Mouse (Mus musculus) E14TG2a.4 (cell line): ENCODE data around the gene Ltbp2.

Experiments used
- H3K27me3 ChIP-seq: 2 replicates; pipeline ENCODE4 v1.6.1; 2014; ENCODE audit warnings: low read length, control low read depth; ENCODE audit not compliant: insufficient read depth
- H3K36me3 ChIP-seq: 2 replicates; pipeline ENCODE4 v1.6.1; 2014; ENCODE audit warnings: low read length, control low read depth; ENCODE audit not compliant: insufficient read depth
- H3K4me1 ChIP-seq: replicated peaks from 2 replicates; pipeline ENCODE4 v1.6.1; 2014; ENCODE audit warnings: low read depth, low read length, control low read depth
- H3K4me3 ChIP-seq: replicated peaks from 2 replicates; pipeline ENCODE4 v1.5.1; 2014; ENCODE audit warnings: mild to moderate bottlenecking, low read length
- H3K9me3 ChIP-seq: 2 replicates; pipeline ENCODE4 v1.6.1; 2014; ENCODE audit warnings: low read length, control low read depth
- CTCF ChIP-seq: conservative IDR thresholded peaks from 2 replicates; pipeline ENCODE4 v1.5.1; 2014; ENCODE audit warnings: low read length
- NANOG ChIP-seq: IDR thresholded peaks from 2 replicates; pipeline ENCODE4 v1.6.1; 2014; ENCODE audit warnings: borderline replicate concordance, low read length, mixed read lengths
- POU5F1 ChIP-seq: IDR thresholded peaks from 2 replicates; pipeline ENCODE4 v1.6.1; 2014; ENCODE audit warnings: low read length, borderline replicate concordance

Ltbp2 gene

GRCm38 (mm10) chr12:84824203-84824602 is 52.1 kb downstream of the Ltbp2 start:
- H3K36me3 ChIP-seq = no peaks in the 10 kb centered on the region
- TF ChIP-seq NANOG (no peak), POU5F1 (no peak), CTCF (no peak)
- peaks cover 4% of the 10 kb centered on the region for H3K4me1 ChIP-seq
- no peak overlapping the region for H3K4me3 ChIP-seq
- H3K27me3 ChIP-seq = peaks cover 25% of the 10 kb centered on the region
- no peaks in the 10 kb centered on the region for H3K9me3 ChIP-seq

GRCm38 (mm10) chr12:84823601-84824000 is 52.7 kb downstream of the Ltbp2 start:
- no peaks in the 10 kb centered on the region for H3K36me3 ChIP-seq
- no peaks in the 10 kb centered on the region for H3K9me3 ChIP-seq
- H3K4me3 ChIP-seq = no peak overlapping the region
- H3K4me1 ChIP-seq = no peaks in the 10 kb centered on the region
- H3K27me3 ChIP-seq = peaks cover 19% of the 10 kb centered on the region
- TF ChIP-seq POU5F1 (no peak), NANOG (no peak), CTCF (no peak)

GRCm38 (mm10) chr12:84819236-84820168 is 56.8 kb downstream of the Ltbp2 start:
- no peaks in the 10 kb centered on the region for H3K36me3 ChIP-seq
- H3K27me3 ChIP-seq = peaks cover 11% of the 10 kb centered on the region; the same call in 1 of the 2 replicates
- TF ChIP-seq CTCF = no peak
- H3K4me1 ChIP-seq = no peaks in the 10 kb centered on the region
- no peak overlapping the region for H3K4me3 ChIP-seq
- no peaks in the 10 kb centered on the region for H3K9me3 ChIP-seq

DNA sequence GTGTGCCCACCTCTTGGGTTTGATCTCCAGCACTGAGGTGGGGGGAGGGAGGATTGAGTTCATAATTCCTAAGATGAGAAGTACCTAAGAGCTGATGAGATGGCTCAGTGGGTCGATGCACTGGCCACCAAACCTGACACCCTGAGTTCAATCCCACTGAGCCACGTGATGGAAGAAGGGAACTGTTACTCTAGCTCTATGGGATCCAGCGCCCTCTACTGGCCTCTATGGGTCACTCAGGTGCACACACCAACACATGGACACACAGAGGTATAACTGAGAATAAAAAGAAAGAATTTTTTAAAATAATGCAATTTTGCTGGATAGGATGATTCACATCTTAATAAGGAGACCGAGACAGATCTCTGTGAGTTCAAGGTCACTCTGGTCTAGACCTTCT is 57.8 kb downstream of the Ltbp2 start:
- H3K36me3 ChIP-seq = no peaks in the 10 kb centered on the region
- H3K4me1 ChIP-seq = no peaks in the 10 kb centered on the region
- H3K27me3 ChIP-seq = peaks cover 11% of the 10 kb centered on the region; the same call in 1 of the 2 replicates
- H3K9me3 ChIP-seq = no peaks in the 10 kb centered on the region
- no peak overlapping the region for H3K4me3 ChIP-seq
- TF ChIP-seq POU5F1 (no peak), CTCF (peak; percentile 83), NANOG (no peak)

GRCm38 (mm10) chr12:84814663-84815325 is 61.5 kb downstream of the Ltbp2 start:
- 0 out of 2 replicates have a peak, but pooled peaks cover 4% of the 10 kb centered on the region for H3K27me3 ChIP-seq
- H3K36me3 ChIP-seq = no peaks in the 10 kb centered on the region
- no peaks in the 10 kb centered on the region for H3K4me1 ChIP-seq
- TF ChIP-seq NANOG (no peak), POU5F1 (no peak), CTCF (no peak)
- H3K4me3 ChIP-seq = no peak overlapping the region
- H3K9me3 ChIP-seq = no peaks in the 10 kb centered on the region

GRCm38 (mm10) chr12:84813773-84814172 is 62.6 kb downstream of the Ltbp2 start:
- 0 out of 2 replicates have a peak, but pooled peaks cover 4% of the 10 kb centered on the region for H3K27me3 ChIP-seq
- H3K4me3 ChIP-seq = no peak overlapping the region
- H3K4me1 ChIP-seq = peaks cover under 1% of the 10 kb centered on the region; the same call in 1 of the 2 replicates
- TF ChIP-seq CTCF (peak; percentile 14; the same call in 1 of the 2 replicates), POU5F1 (no peak)
- no peaks in the 10 kb centered on the region for H3K9me3 ChIP-seq
- no peaks in the 10 kb centered on the region for H3K36me3 ChIP-seq

GRCm38 (mm10) chr12:84812004-84812403 is 64.3 kb downstream of the Ltbp2 start:
- TF ChIP-seq POU5F1 (no peak), NANOG (no peak), CTCF (no peak)
- Histone ChIP-seq H3K4me3 (no peak overlapping the region), H3K4me1 (peaks cover 13% of the 10 kb centered on the region), H3K36me3 (no peaks in the 10 kb centered on the region), H3K27me3 (peaks cover 18% of the 10 kb centered on the region), H3K9me3 (no peaks in the 10 kb centered on the region)

- H3K36me3 ChIP-seq = no peaks in the 10 kb centered on the region
- peaks cover 18% of the 10 kb centered on the region for H3K4me1 ChIP-seq
- H3K27me3 ChIP-seq = peaks cover 18% of the 10 kb centered on the region
- H3K4me3 ChIP-seq = no peak overlapping the region
- H3K9me3 ChIP-seq = no peaks in the 10 kb centered on the region
- no peak for TF ChIP-seq CTCF
- TF ChIP-seq NANOG = no peak
These were observed 64.8 kb downstream of the Ltbp2 start for GRCm38 (mm10) chr12:84811510-84811909.

- Histone ChIP-seq H3K27me3 (peaks cover 18% of the 10 kb centered on the region), H3K4me3 (no peak overlapping the region), H3K36me3 (no peaks in the 10 kb centered on the region), H3K9me3 (no peaks in the 10 kb centered on the region), H3K4me1 (peaks cover 25% of the 10 kb centered on the region)
- TF ChIP-seq NANOG (no peak), CTCF (no peak), POU5F1 (no peak)
These were observed 65.5 kb downstream of the Ltbp2 start for GRCm38 (mm10) chr12:84810810-84811209.
